Mouse (Mus musculus): ENCODE measurements around the gene Taldo1. TPM values are rescaled to one million over a fixed set of nuclear protein-coding genes. Genes with fewer than 3 reads are reported as not detected.
A peak's percentile ranks its signal among the peaks of the same experiment; 100 is the strongest.
"Not testable (repeated sequence)": the region's sequence is repeated elsewhere in the genome, so short reads cannot be mapped to it uniquely, and the experiment has no call there.

Gene Taldo1
- polyA plus RNA-seq, 1 experiment, result 259 TPM

DNA sequence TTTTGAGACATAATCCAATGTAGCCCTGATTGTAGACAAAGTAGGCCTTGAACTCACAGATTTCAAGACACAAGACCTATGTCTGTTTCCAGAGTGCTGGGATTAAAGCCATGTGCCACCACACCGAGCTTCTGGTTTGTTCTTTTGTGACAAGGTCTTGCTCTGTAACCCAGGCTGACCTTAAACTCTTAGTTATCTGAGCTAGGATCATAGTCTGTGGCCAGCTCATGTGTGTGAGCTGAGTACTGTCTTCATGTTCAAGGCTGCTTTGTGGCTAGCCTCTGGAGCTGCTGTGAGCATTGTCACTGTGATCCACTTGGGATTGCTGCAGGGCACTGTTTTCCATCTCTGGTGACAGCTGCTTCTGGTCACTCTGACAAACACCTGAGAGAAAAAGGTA lies 3.3 kb downstream of the Taldo1 start:
- no peak for TF ChIP-seq USF1 (IDR thresholded peaks at IDR 0.05; ENCODE audit: low read depth)
- peaks cover 33% of the 10 kb centered on the region for H3K79me2 ChIP-seq (ENCODE audit: control insufficient read depth, insufficient read depth)
- H3K4me2 ChIP-seq (ENCODE audit: low read depth), result no peak overlapping the region
- no peak overlapping the region for H3K4me3 ChIP-seq
- H3ac ChIP-seq (ENCODE audit: control insufficient read depth, insufficient read length), result no peak overlapping the region
- no peaks in the 10 kb centered on the region for H3K27me3 ChIP-seq (ENCODE audit: control insufficient read depth, insufficient read depth, insufficient read length)
- H3K36me3 ChIP-seq (ENCODE audit: control insufficient read depth, insufficient read depth), result peaks cover 21% of the 10 kb centered on the region

DNA sequence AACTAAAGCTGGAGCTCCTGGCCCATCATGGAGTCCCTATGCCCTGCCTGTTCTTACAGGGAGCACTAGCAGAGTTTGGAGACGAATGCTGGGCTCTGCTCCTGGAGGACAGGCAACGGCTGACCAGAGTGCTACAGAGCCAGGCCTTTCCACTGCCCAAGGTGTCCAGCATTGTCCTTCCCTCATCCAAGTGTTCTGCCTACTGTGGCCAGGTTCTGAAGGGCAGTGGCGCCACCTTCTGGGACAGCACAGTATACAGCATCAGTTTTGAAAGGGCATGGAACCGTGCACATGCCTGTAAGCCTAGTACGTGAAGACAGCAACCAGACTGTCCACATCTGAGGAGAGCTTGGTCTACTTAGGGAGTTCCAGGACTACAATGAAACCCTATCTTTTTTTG lies 11.3 kb downstream of the Taldo1 start:
- no peak overlapping the region for H3K4me2 ChIP-seq (ENCODE audit: low read depth)
- H3K4me3 ChIP-seq, result no peak overlapping the region
- TF ChIP-seq POLR2AphosphoS2 (IDR thresholded peaks at IDR 0.05; ENCODE audit: insufficient read length, low read depth) (peak; percentile 40), USF1 (IDR thresholded peaks at IDR 0.05; ENCODE audit: low read depth) (no peak)
- peaks cover 21% of the 10 kb centered on the region for H3K36me3 ChIP-seq (ENCODE audit: control insufficient read depth, insufficient read depth)
- H3K79me2 ChIP-seq (ENCODE audit: control insufficient read depth, insufficient read depth), result no peaks in the 10 kb centered on the region
- H3ac ChIP-seq (ENCODE audit: control insufficient read depth, insufficient read length), result no peak overlapping the region
- no peaks in the 10 kb centered on the region for H3K27me3 ChIP-seq (ENCODE audit: control insufficient read depth, insufficient read depth, insufficient read length)

DNA sequence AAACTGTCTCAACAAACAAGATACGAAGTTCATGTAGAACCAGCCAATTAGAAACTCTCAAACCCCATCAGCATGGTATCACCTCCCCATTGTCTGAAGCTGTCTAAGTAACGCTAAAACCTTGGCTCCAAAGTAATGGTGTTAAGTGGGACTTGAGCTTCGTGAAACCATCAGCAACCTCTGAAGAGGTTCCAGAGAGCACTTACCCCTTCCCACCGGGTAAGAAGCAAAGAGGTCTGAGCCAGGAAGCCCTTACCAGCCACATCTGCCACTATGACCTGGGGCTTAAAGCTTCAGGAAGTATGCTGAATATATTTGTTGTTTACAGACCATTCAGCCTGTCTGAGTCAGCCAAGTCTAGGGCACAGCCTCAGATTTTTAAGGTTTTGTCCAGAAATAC lies 13.5 kb downstream of the Taldo1 start:
- no peak overlapping the region for H3ac ChIP-seq (ENCODE audit: control insufficient read depth, insufficient read length)
- TF ChIP-seq REST (IDR thresholded peaks at IDR 0.05; ENCODE audit: insufficient read depth, insufficient read length), result no peak
- TF ChIP-seq USF1 (IDR thresholded peaks at IDR 0.05; ENCODE audit: low read depth), result no peak
- TF ChIP-seq CEBPB (IDR thresholded peaks at IDR 0.05; ENCODE audit: insufficient read depth, poor library complexity, severe bottlenecking), result no peak
- TF ChIP-seq POLR2A (IDR thresholded peaks at IDR 0.05; ENCODE audit: insufficient read length, low read depth), result no peak
- TF ChIP-seq TCF12 (IDR thresholded peaks at IDR 0.05; ENCODE audit: insufficient read depth, poor library complexity, severe bottlenecking), result no peak
- no peak for TF ChIP-seq TCF3 (IDR thresholded peaks at IDR 0.05; ENCODE audit: insufficient read length, low read depth)
- no peak for TF ChIP-seq E2F4 (IDR thresholded peaks at IDR 0.05; ENCODE audit: insufficient read depth)
- TF ChIP-seq MYOD1 (IDR thresholded peaks at IDR 0.05; ENCODE audit: control insufficient read depth in 1 of 3, insufficient read length in 2 of 3, low read depth in 2 of 3), result no peak
- no peaks in the 10 kb centered on the region for H3K27me3 ChIP-seq (ENCODE audit: control insufficient read depth, insufficient read depth, insufficient read length)
- no peak overlapping the region for H3K4me3 ChIP-seq
- no peaks in the 10 kb centered on the region for H3K79me2 ChIP-seq (ENCODE audit: control insufficient read depth, insufficient read depth)
- H3K36me3 ChIP-seq (ENCODE audit: control insufficient read depth, insufficient read depth), result peaks cover 13% of the 10 kb centered on the region
- H3K4me2 ChIP-seq (ENCODE audit: low read depth), result no peak overlapping the region

DNA sequence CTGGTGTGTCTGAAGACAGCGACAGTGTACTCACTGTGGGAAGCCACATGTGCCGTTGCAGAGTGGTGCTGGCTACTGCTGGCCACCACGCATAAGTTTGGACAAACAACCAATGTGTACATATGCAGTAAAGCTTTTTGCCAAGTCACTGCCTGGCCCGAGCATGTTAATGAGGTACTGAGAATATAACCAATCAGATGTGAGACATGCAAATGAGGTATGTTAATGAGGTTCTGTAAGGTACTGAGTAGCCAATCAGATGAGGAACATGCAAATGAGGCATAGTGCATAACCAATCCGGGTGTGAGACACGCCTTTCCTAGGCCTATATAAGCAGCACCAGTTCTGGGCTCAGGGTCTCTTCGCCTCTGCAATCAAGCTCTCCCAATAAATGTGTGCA lies 15.7 kb downstream of the Taldo1 start:
- not testable (repeated sequence) for H3K36me3 ChIP-seq (ENCODE audit: control insufficient read depth, insufficient read depth); H3K4me2 ChIP-seq (ENCODE audit: low read depth); H3K79me2 ChIP-seq (ENCODE audit: control insufficient read depth, insufficient read depth); H3ac ChIP-seq (ENCODE audit: control insufficient read depth, insufficient read length); H3K4me3 ChIP-seq; H3K27me3 ChIP-seq (ENCODE audit: control insufficient read depth, insufficient read depth, insufficient read length)

DNA sequence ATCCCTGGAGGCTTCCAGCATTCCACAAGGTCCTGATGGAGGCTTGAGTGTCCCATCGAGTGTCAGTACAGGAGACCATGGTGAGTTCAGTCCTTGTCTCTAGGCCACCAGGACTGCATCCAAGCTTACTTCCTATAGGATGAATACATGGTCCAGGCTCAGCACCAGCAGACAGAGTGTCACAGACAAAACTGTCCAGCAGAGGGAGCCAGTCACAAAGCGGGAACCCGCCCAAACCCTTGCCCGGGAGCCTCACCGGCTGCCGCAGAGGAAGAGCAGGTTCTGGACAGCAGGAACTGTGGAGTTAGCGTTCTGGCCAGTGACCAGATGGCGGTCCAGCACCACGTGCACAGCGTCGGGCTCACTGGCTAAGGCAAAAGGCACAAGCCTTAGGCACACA lies 16.8 kb downstream of the Taldo1 start:
- no peak overlapping the region for H3K4me2 ChIP-seq (ENCODE audit: low read depth)
- H3K36me3 ChIP-seq (ENCODE audit: control insufficient read depth, insufficient read depth), result no peaks in the 10 kb centered on the region
- no peak overlapping the region for H3K4me3 ChIP-seq
- H3K79me2 ChIP-seq (ENCODE audit: control insufficient read depth, insufficient read depth), result no peaks in the 10 kb centered on the region
- H3ac ChIP-seq (ENCODE audit: control insufficient read depth, insufficient read length), result no peak overlapping the region
- TF ChIP-seq MYOD1 (IDR thresholded peaks at IDR 0.05; ENCODE audit: control insufficient read depth in 1 of 3, insufficient read length in 2 of 3, low read depth in 2 of 3), result no peak
- TF ChIP-seq TCF12 (IDR thresholded peaks at IDR 0.05; ENCODE audit: insufficient read depth, poor library complexity, severe bottlenecking), result no peak
- TF ChIP-seq SRF (IDR thresholded peaks at IDR 0.05; ENCODE audit: control insufficient read depth, insufficient read length, low read depth), result no peak
- TF ChIP-seq MYOG (IDR thresholded peaks at IDR 0.05; ENCODE audit: control insufficient read depth in 1 of 3, insufficient read depth in 1 of 3, insufficient read length in 2 of 3, low read depth in 2 of 3), result peak in 1 of 3 experiments; percentile 32
- TF ChIP-seq MAX (IDR thresholded peaks at IDR 0.05; ENCODE audit: low read depth), result no peak
- TF ChIP-seq POLR2AphosphoS2 (IDR thresholded peaks at IDR 0.05; ENCODE audit: insufficient read length, low read depth), result no peak
- TF ChIP-seq E2F4 (IDR thresholded peaks at IDR 0.05; ENCODE audit: insufficient read depth), result peak; percentile 16
- H3K27me3 ChIP-seq (ENCODE audit: control insufficient read depth, insufficient read depth, insufficient read length), result no peaks in the 10 kb centered on the region

DNA sequence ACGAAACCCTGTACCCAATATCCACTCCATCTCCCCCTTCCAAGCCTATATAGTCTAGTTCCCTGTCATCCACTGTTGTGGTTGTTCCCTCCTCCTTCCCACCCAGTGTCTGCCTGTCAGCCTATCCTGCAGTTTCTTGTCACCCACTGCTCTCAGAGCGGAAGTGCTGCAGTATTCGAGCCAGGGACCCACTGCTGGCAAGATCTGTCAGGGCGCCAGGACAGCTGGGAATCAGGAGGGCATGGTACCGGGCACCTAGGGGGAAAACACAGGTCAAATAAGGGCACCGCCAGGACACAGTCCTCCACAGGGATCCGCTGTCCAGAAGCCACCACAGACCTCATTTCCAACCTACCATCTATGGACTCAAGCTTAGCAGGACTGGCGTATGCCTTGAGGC lies 18.6 kb downstream of the Taldo1 start:
- Histone ChIP-seq H3K4me3 (no peak overlapping the region), H3ac (ENCODE audit: control insufficient read depth, insufficient read length) (no peak overlapping the region), H3K4me2 (ENCODE audit: low read depth) (no peak overlapping the region), H3K36me3 (ENCODE audit: control insufficient read depth, insufficient read depth) (no peaks in the 10 kb centered on the region), H3K79me2 (ENCODE audit: control insufficient read depth, insufficient read depth) (no peaks in the 10 kb centered on the region), H3K27me3 (ENCODE audit: control insufficient read depth, insufficient read depth, insufficient read length) (no peaks in the 10 kb centered on the region)
- TF ChIP-seq REST (IDR thresholded peaks at IDR 0.05; ENCODE audit: insufficient read depth, insufficient read length) (no peak), E2F4 (IDR thresholded peaks at IDR 0.05; ENCODE audit: insufficient read depth) (no peak), TCF12 (IDR thresholded peaks at IDR 0.05; ENCODE audit: insufficient read depth, poor library complexity, severe bottlenecking) (no peak), POLR2A (IDR thresholded peaks at IDR 0.05; ENCODE audit: insufficient read length, low read depth) (no peak), MAX (IDR thresholded peaks at IDR 0.05; ENCODE audit: low read depth) (no peak), USF1 (IDR thresholded peaks at IDR 0.05; ENCODE audit: low read depth) (no peak), MYOG (IDR thresholded peaks at IDR 0.05; ENCODE audit: control insufficient read depth in 1 of 3, insufficient read depth in 1 of 3, insufficient read length in 2 of 3, low read depth in 2 of 3) (no peak), SRF (IDR thresholded peaks at IDR 0.05; ENCODE audit: control insufficient read depth, insufficient read length, low read depth) (no peak), CEBPB (IDR thresholded peaks at IDR 0.05; ENCODE audit: insufficient read depth, poor library complexity, severe bottlenecking) (no peak), MYOD1 (IDR thresholded peaks at IDR 0.05; ENCODE audit: control insufficient read depth in 1 of 3, insufficient read length in 2 of 3, low read depth in 2 of 3) (no peak), TCF3 (IDR thresholded peaks at IDR 0.05; ENCODE audit: insufficient read length, low read depth) (no peak), POLR2AphosphoS2 (IDR thresholded peaks at IDR 0.05; ENCODE audit: insufficient read length, low read depth) (no peak)

Measured in myocyte (in vitro differentiated cells).